Mouse (Mus musculus): ENCODE measurements around the gene Lsg1.

DNA sequence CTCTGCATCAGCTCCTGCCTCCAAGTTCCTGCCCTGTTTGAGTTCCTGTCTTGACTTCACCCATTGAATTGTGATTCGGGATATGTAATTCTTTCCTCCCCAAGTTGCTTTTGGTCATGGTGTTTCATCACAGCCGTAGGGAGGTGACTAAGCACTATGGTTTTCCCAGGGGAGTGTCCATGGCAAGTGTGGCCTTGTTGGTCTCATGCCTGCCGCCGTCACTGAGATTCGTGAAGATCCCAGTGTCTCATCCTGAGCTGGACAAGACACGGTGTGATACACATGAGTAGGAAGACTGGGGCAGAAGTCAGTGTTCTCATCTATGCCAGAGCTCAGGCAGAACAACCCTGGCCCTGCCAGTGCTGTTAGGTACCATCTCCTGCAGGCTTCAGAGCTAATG, 62.9 kb downstream of the Lsg1 start:
- TF ChIP-seq CTCF (IDR thresholded peaks at IDR 0.05; ENCODE audit: borderline replicate concordance, insufficient read depth, low read depth, low read length) (no peak), POLR2A (IDR thresholded peaks at IDR 0.05; ENCODE audit: borderline replicate concordance, insufficient read depth, low read length) (no peak)
